Mouse (Mus musculus) liver, embryonic 15.5 days (tissue): ENCODE data around the gene Dazap2. TPM values are rescaled to one million over a fixed set of nuclear protein-coding genes. Genes with fewer than 3 reads are reported as not detected.

ENCODE experiments used
- ATAC-seq: fragments of 200-750 bp; cut with Nextera tagmentation; 2 replicates; pipeline ENCODE4 v1.8.0; 2017; ENCODE audit warnings: moderate number of reproducible peaks, mild to moderate bottlenecking, moderate library complexity; ENCODE audit not compliant: insufficient read depth
- H3K27ac ChIP-seq: fragments of 300-500 bp; sonication (generic); replicated peaks from 2 replicates; pipeline ENCODE4 v1.5.1; 2015; ENCODE audit warnings: mild to moderate bottlenecking, inconsistent platforms
- H3K27me3 ChIP-seq: fragments of 300-500 bp; sonication (generic); 2 replicates; pipeline ENCODE4 v1.6.1; 2015; ENCODE audit warnings: mild to moderate bottlenecking, inconsistent platforms
- H3K36me3 ChIP-seq: fragments of 300-500 bp; sonication (generic); replicated peaks from 2 replicates; pipeline ENCODE4 v1.6.1; 2015; ENCODE audit warnings: moderate library complexity, mild to moderate bottlenecking, inconsistent platforms
- H3K4me1 ChIP-seq: fragments of 300-500 bp; sonication (generic); replicated peaks from 2 replicates; pipeline ENCODE4 v1.6.1; 2015; ENCODE audit warnings: inconsistent platforms
- H3K4me2 ChIP-seq: fragments of 300-500 bp; sonication (generic); 2 replicates; pipeline ENCODE4 v1.6.1; 2015; ENCODE audit warnings: moderate library complexity, mild to moderate bottlenecking, inconsistent platforms
- H3K4me3 ChIP-seq: fragments of 300-500 bp; sonication (generic); replicated peaks from 2 replicates; pipeline ENCODE4 v1.5.1; 2015; ENCODE audit warnings: mild to moderate bottlenecking, inconsistent platforms
- H3K9ac ChIP-seq: fragments of 300-500 bp; sonication (generic); 2 replicates; pipeline ENCODE4 v1.6.1; 2015; ENCODE audit warnings: moderate library complexity, mild to moderate bottlenecking, inconsistent platforms
- H3K9me3 ChIP-seq: fragments of 300-500 bp; sonication (generic); replicated peaks from 2 replicates; pipeline ENCODE4 v1.6.1; 2016; ENCODE audit warnings: inconsistent platforms
- WGBS: fragments of 180-500 bp; shearing (Covaris S2); methylation state at CpG from one replicate; pipeline ENCODE4 v1.1.7; 2015; ENCODE audit warnings: mixed read lengths; ENCODE audit not compliant: insufficient replicate concordance; 5-methylcytosine and 5-hydroxymethylcytosine counted together
- polyA plus RNA-seq: library from polyadenylated mRNA; unstranded; fragments of >200 nt; fragmentation: Nextera tagmentation; extraction: Ambion mirVana; gene quantifications from 2 replicates; pipeline ENCODE4 v1.2.1, GENCODE M21; 2015

Gene Dazap2
- polyA plus RNA-seq, 1 experiment from 2014 or later: 145 TPM

GRCm38 (mm10) chr15:100664813-100665274 lies 49.7 kb downstream of the Dazap2 start:
- H3K4me2 ChIP-seq: 0 out of 2 replicates have a peak overlapping the region, but pooled peaks have one; percentile 31
- no peak overlapping the region for H3K9ac ChIP-seq

GRCm38 (mm10) chr15:100665411-100666218 lies 50.5 kb downstream of the Dazap2 start:
- WGBS: 21% methylated on average over 9 of the region's 9 CpGs
- Histone ChIP-seq H3K4me3 (peak overlapping the region; percentile 3; the same call in 1 of the 2 replicates), H3K27me3 (no peaks in the 10 kb centered on the region), H3K4me2 (peak overlapping the region; percentile 31), H3K27ac (peak overlapping the region; percentile 26), H3K4me1 (peaks cover 66% of the 10 kb centered on the region), H3K36me3 (no peaks in the 10 kb centered on the region), H3K9me3 (no peaks in the 10 kb centered on the region), H3K9ac (no peak overlapping the region)
- no peak for ATAC-seq

More at GRCm38 (mm10) chr15:100664813-100665274, 49.7 kb downstream of the Dazap2 start:
- H3K9me3 ChIP-seq: no peaks in the 10 kb centered on the region
- peak; percentile 20; the same call in 1 of the 2 replicates for ATAC-seq
- no peak overlapping the region for H3K4me3 ChIP-seq
- 36% methylated on average over 9 of the region's 9 CpGs for WGBS
- H3K27me3 ChIP-seq: no peaks in the 10 kb centered on the region
- no peaks in the 10 kb centered on the region for H3K36me3 ChIP-seq
- H3K4me1 ChIP-seq: peaks cover 69% of the 10 kb centered on the region
- H3K27ac ChIP-seq: no peak overlapping the region

GRCm38 (mm10) chr15:100666219-100666696 lies 51.1 kb downstream of the Dazap2 start:
- Histone ChIP-seq H3K9ac (no peak overlapping the region), H3K27me3 (no peaks in the 10 kb centered on the region), H3K9me3 (no peaks in the 10 kb centered on the region), H3K36me3 (no peaks in the 10 kb centered on the region), H3K4me2 (peak overlapping the region; percentile 31), H3K4me3 (peak overlapping the region; percentile 3; the same call in 1 of the 2 replicates), H3K27ac (peak overlapping the region; percentile 26), H3K4me1 (peaks cover 66% of the 10 kb centered on the region)
- 4% methylated on average over 7 of the region's 7 CpGs for WGBS
- ATAC-seq: 0 out of 2 replicates have a peak, but pooled peaks have one; percentile 43

- Histone ChIP-seq H3K9ac (0 out of 2 replicates have a peak overlapping the region, but pooled peaks have one; percentile 1), H3K4me1 (peaks cover 66% of the 10 kb centered on the region)
- WGBS: 9% methylated on average over 12 of the region's 12 CpGs
Measured at GRCm38 (mm10) chr15:100666851-100667250, 51.7 kb downstream of the Dazap2 start.

GRCm38 (mm10) chr15:100667420-100667819 lies 52.3 kb downstream of the Dazap2 start:
- H3K27ac ChIP-seq: peak overlapping the region; percentile 26; the same call in 1 of the 2 replicates
- H3K36me3 ChIP-seq: no peaks in the 10 kb centered on the region
- no peak for ATAC-seq
- H3K27me3 ChIP-seq: no peaks in the 10 kb centered on the region
- H3K9ac ChIP-seq: 0 out of 2 replicates have a peak overlapping the region, but pooled peaks have one; percentile 1
- WGBS: 30% methylated on average over 6 of the region's 6 CpGs
- peaks cover 66% of the 10 kb centered on the region for H3K4me1 ChIP-seq
- H3K4me2 ChIP-seq: peak overlapping the region; percentile 31
- peak overlapping the region; percentile 64 for H3K4me3 ChIP-seq
- H3K9me3 ChIP-seq: no peaks in the 10 kb centered on the region

More at GRCm38 (mm10) chr15:100666851-100667250, 51.7 kb downstream of the Dazap2 start:
- Histone ChIP-seq H3K27ac (peak overlapping the region; percentile 26; the same call in 1 of the 2 replicates), H3K4me3 (peak overlapping the region; percentile 13), H3K4me2 (peak overlapping the region; percentile 31), H3K27me3 (no peaks in the 10 kb centered on the region), H3K36me3 (no peaks in the 10 kb centered on the region), H3K9me3 (no peaks in the 10 kb centered on the region)
- ATAC-seq: no peak

- Histone ChIP-seq H3K4me2 (peak overlapping the region; percentile 74), H3K9me3 (no peaks in the 10 kb centered on the region), H3K4me1 (peaks cover 66% of the 10 kb centered on the region), H3K9ac (no peak overlapping the region), H3K27ac (no peak overlapping the region), H3K36me3 (no peaks in the 10 kb centered on the region), H3K27me3 (no peaks in the 10 kb centered on the region), H3K4me3 (peak overlapping the region; percentile 64)
- WGBS: 46% methylated on average over 5 of the region's 5 CpGs
- no peak for ATAC-seq
Measured at GRCm38 (mm10) chr15:100667871-100668545, 52.9 kb downstream of the Dazap2 start.

- Histone ChIP-seq H3K4me3 (peak within 1 kb of the TSS; percentile 64), H3K27ac (peak within 1 kb of the TSS; percentile 43), H3K4me1 (peaks cover 66% of the 10 kb centered on the region)
Measured at GRCm38 (mm10) chr15:100669337-100669736, 54.2 kb downstream of the Dazap2 start, which contains the start of gene Bin2. Bin2 (minus strand) TSS chr15:100669553.

GRCm38 (mm10) chr15:100670004-100670403 lies 54.9 kb downstream of the Dazap2 start:
- 58% methylated on average over 8 of the region's 8 CpGs for WGBS
- Histone ChIP-seq H3K9ac (no peak overlapping the region), H3K9me3 (no peaks in the 10 kb centered on the region), H3K27ac (no peak overlapping the region), H3K36me3 (no peaks in the 10 kb centered on the region), H3K4me3 (no peak overlapping the region), H3K4me2 (no peak overlapping the region), H3K4me1 (peaks cover 66% of the 10 kb centered on the region), H3K27me3 (no peaks in the 10 kb centered on the region)
- ATAC-seq: no peak

More at GRCm38 (mm10) chr15:100669337-100669736, 54.2 kb downstream of the Dazap2 start, which contains the start of gene Bin2:
- H3K27me3 ChIP-seq: no peaks in the 10 kb centered on the region
- peak within 1 kb of the TSS; percentile 74 for H3K4me2 ChIP-seq
- WGBS: 20% methylated on average over 20 of the region's 20 CpGs
- peak within 1 kb of the TSS; percentile 62 for H3K9ac ChIP-seq
- H3K36me3 ChIP-seq: no peaks in the 10 kb centered on the region
- H3K9me3 ChIP-seq: no peaks in the 10 kb centered on the region
- ATAC-seq: peak; percentile 34; the same call in 1 of the 2 replicates
